Mouse (Mus musculus): ENCODE results near the gene Gm17387. TPM values are rescaled to one million over a fixed set of nuclear protein-coding genes. Genes with fewer than 3 reads are reported as not detected.

Gene Gm17387
- polyA plus RNA-seq, 1 experiment: not detected

- TF ChIP-seq GATA1 (IDR thresholded peaks at IDR 0.05; ENCODE audit: low read length) (no peak), TAL1 (IDR thresholded peaks at IDR 0.05; ENCODE audit: low read length) (no peak)
- Histone ChIP-seq H3K36me3 (ENCODE audit: control insufficient read depth) (no peaks in the 10 kb centered on the region), H3K27me3 (ENCODE audit: control insufficient read depth) (peaks cover 2% of the 10 kb centered on the region), H3K9me3 (ENCODE audit: control insufficient read depth, low read length) (peaks cover 4% of the 10 kb centered on the region), H3K4me3 (replicated peaks) (no peak overlapping the region), H3K4me1 (ENCODE audit: control insufficient read depth) (peaks cover 19% of the 10 kb centered on the region)
Measured at GRCm38 (mm10) chr7:141052421-141052820, 23.5 kb downstream of the Gm17387 start.

- Histone ChIP-seq H3K9me3 (ENCODE audit: control insufficient read depth, low read length) (peaks cover 4% of the 10 kb centered on the region), H3K27me3 (ENCODE audit: control insufficient read depth) (peaks cover 36% of the 10 kb centered on the region), H3K4me3 (replicated peaks) (no peak overlapping the region), H3K36me3 (ENCODE audit: control insufficient read depth) (no peaks in the 10 kb centered on the region), H3K4me1 (ENCODE audit: control insufficient read depth) (peaks cover 10% of the 10 kb centered on the region)
- TF ChIP-seq TAL1 (IDR thresholded peaks at IDR 0.05; ENCODE audit: low read length) (no peak), GATA1 (IDR thresholded peaks at IDR 0.05; ENCODE audit: low read length) (no peak)
Measured at GRCm38 (mm10) chr7:141055785-141056184, 26.9 kb downstream of the Gm17387 start.

GRCm38 (mm10) chr7:141056976-141057375 is 28.0 kb downstream of the Gm17387 start:
- Histone ChIP-seq H3K4me1 (ENCODE audit: control insufficient read depth) (peaks cover 17% of the 10 kb centered on the region), H3K27me3 (ENCODE audit: control insufficient read depth) (peaks cover 48% of the 10 kb centered on the region), H3K4me3 (replicated peaks) (no peak overlapping the region), H3K9me3 (ENCODE audit: control insufficient read depth, low read length) (peaks cover 4% of the 10 kb centered on the region), H3K36me3 (ENCODE audit: control insufficient read depth) (no peaks in the 10 kb centered on the region)
- TF ChIP-seq GATA1 (IDR thresholded peaks at IDR 0.05; ENCODE audit: low read length) (no peak), TAL1 (IDR thresholded peaks at IDR 0.05; ENCODE audit: low read length) (no peak)

- Histone ChIP-seq H3K9me3 (ENCODE audit: control insufficient read depth, low read length) (peaks cover 4% of the 10 kb centered on the region), H3K36me3 (ENCODE audit: control insufficient read depth) (no peaks in the 10 kb centered on the region), H3K27me3 (ENCODE audit: control insufficient read depth) (peaks cover 54% of the 10 kb centered on the region), H3K4me3 (replicated peaks) (no peak overlapping the region), H3K4me1 (ENCODE audit: control insufficient read depth) (peaks cover 18% of the 10 kb centered on the region)
- TF ChIP-seq TAL1 (IDR thresholded peaks at IDR 0.05; ENCODE audit: low read length) (no peak), GATA1 (IDR thresholded peaks at IDR 0.05; ENCODE audit: low read length) (no peak)
Measured at GRCm38 (mm10) chr7:141057541-141057940, 28.6 kb downstream of the Gm17387 start.

GRCm38 (mm10) chr7:141058601-141059341 is 29.8 kb downstream of the Gm17387 start:
- Histone ChIP-seq H3K4me1 (ENCODE audit: control insufficient read depth) (peaks cover 22% of the 10 kb centered on the region), H3K27me3 (ENCODE audit: control insufficient read depth) (peaks cover 65% of the 10 kb centered on the region), H3K36me3 (ENCODE audit: control insufficient read depth) (no peaks in the 10 kb centered on the region), H3K9me3 (ENCODE audit: control insufficient read depth, low read length) (peaks cover 4% of the 10 kb centered on the region), H3K4me3 (replicated peaks) (no peak overlapping the region)
- TF ChIP-seq GATA1 (IDR thresholded peaks at IDR 0.05; ENCODE audit: low read length): no peak
- no peak for TF ChIP-seq TAL1 (IDR thresholded peaks at IDR 0.05; ENCODE audit: low read length)

GRCm38 (mm10) chr7:141059929-141060328 is 31.0 kb downstream of the Gm17387 start:
- Histone ChIP-seq H3K36me3 (ENCODE audit: control insufficient read depth) (no peaks in the 10 kb centered on the region), H3K27me3 (ENCODE audit: control insufficient read depth) (peaks cover 76% of the 10 kb centered on the region), H3K9me3 (ENCODE audit: control insufficient read depth, low read length) (peaks cover 4% of the 10 kb centered on the region), H3K4me1 (ENCODE audit: control insufficient read depth) (peaks cover 22% of the 10 kb centered on the region), H3K4me3 (replicated peaks) (no peak overlapping the region)
- TF ChIP-seq GATA1 (IDR thresholded peaks at IDR 0.05; ENCODE audit: low read length): no peak
- TF ChIP-seq TAL1 (IDR thresholded peaks at IDR 0.05; ENCODE audit: low read length): no peak

GRCm38 (mm10) chr7:141060426-141061242 is 31.7 kb downstream of the Gm17387 start, which contains the start of gene B4galnt4:
Gene B4galnt4 (plus strand): TSS chr7:141061104.
- Histone ChIP-seq H3K4me1 (ENCODE audit: control insufficient read depth) (peaks cover 22% of the 10 kb centered on the region), H3K36me3 (ENCODE audit: control insufficient read depth) (no peaks in the 10 kb centered on the region), H3K9me3 (ENCODE audit: control insufficient read depth, low read length) (peaks cover 2% of the 10 kb centered on the region), H3K27me3 (ENCODE audit: control insufficient read depth) (peaks cover 76% of the 10 kb centered on the region), H3K4me3 (replicated peaks) (peak within 1 kb of the TSS; percentile 31)
- TF ChIP-seq GATA1 (IDR thresholded peaks at IDR 0.05; ENCODE audit: low read length) (no peak), TAL1 (IDR thresholded peaks at IDR 0.05; ENCODE audit: low read length) (no peak)

GRCm38 (mm10) chr7:141061269-141061692 is 32.4 kb downstream of the Gm17387 start:
- Histone ChIP-seq H3K9me3 (ENCODE audit: control insufficient read depth, low read length) (no peaks in the 10 kb centered on the region; the same call in 1 of the 2 replicates), H3K27me3 (ENCODE audit: control insufficient read depth) (peaks cover 76% of the 10 kb centered on the region), H3K4me3 (replicated peaks) (peak overlapping the region; percentile 31), H3K4me1 (ENCODE audit: control insufficient read depth) (peaks cover 22% of the 10 kb centered on the region), H3K36me3 (ENCODE audit: control insufficient read depth) (no peaks in the 10 kb centered on the region)
- TF ChIP-seq TAL1 (IDR thresholded peaks at IDR 0.05; ENCODE audit: low read length) (no peak), GATA1 (IDR thresholded peaks at IDR 0.05; ENCODE audit: low read length) (no peak)

GRCm38 (mm10) chr7:141062525-141062924 is 33.6 kb downstream of the Gm17387 start:
- Histone ChIP-seq H3K9me3 (ENCODE audit: control insufficient read depth, low read length) (no peaks in the 10 kb centered on the region; the same call in 1 of the 2 replicates), H3K4me3 (replicated peaks) (no peak overlapping the region), H3K27me3 (ENCODE audit: control insufficient read depth) (peaks cover 78% of the 10 kb centered on the region), H3K36me3 (ENCODE audit: control insufficient read depth) (no peaks in the 10 kb centered on the region), H3K4me1 (ENCODE audit: control insufficient read depth) (peaks cover 22% of the 10 kb centered on the region)
- TF ChIP-seq TAL1 (IDR thresholded peaks at IDR 0.05; ENCODE audit: low read length) (no peak), GATA1 (IDR thresholded peaks at IDR 0.05; ENCODE audit: low read length) (no peak)

All from erythroblast, embryonic 14.5 days (primary cell).